Comparison of ENCODE assay signal across 23 mouse cellular contexts in the genomic region with DNA sequence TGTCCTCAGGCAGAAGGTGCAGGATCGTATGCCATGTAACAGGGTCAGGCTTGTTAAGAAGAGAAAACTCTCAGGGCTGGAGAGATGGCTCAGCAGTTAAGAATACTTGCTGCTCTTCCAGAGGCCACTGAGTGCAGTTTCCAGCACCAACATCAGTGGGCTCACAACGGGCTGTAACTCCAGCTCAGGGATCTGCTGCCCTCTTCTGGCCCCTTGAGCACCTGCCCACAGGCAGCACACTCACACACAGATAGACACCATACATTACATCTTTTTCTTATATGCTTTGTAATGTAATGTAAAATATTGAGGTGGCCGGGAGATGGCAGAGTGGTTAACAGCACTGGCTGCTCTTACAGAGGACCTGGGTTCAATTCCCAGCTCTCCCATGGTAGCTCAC. TPM values are rescaled to one million over a fixed set of nuclear protein-coding genes. Genes with fewer than 3 reads are reported as not detected.
DNase-seq lines count a peak whose midpoint lies in the region; ATAC-seq and TF ChIP-seq lines count a peak whose summit lies in the region.
"Had no signal": no experiment of that assay in that cellular context is flagged by ENCODE, and none has a peak within 500 bp of the region (broad histone marks: within the 10 kb centered on the region; RNA-seq: fewer than 3 reads in every experiment).

No protein-coding gene starts in this region.

- H3K9me3 ChIP-seq in kidney, postnatal 0 days (replicated peaks; ENCODE audit: low read length), result no peaks in the 10 kb centered on the region
- H3K9me3 ChIP-seq in E14TG2a.4 (ENCODE audit: low read length), result no peaks in the 10 kb centered on the region
- no peaks in the 10 kb centered on the region for H3K9me3 ChIP-seq in MEL (replicated peaks; ENCODE audit: insufficient read depth, low read length)
- H3K9me3 ChIP-seq in stomach, postnatal 0 days (ENCODE audit: control insufficient read depth, low read length), result no peaks in the 10 kb centered on the region
- H3K9me3 ChIP-seq: heart, embryonic 15.5 days; hindbrain, embryonic 13.5 days had no signal

- no peaks in the 10 kb centered on the region for H3K36me3 ChIP-seq in kidney, postnatal 0 days (ENCODE audit: insufficient read depth, low read length)
- H3K36me3 ChIP-seq in E14TG2a.4 (ENCODE audit: insufficient read depth, low read length) (no peaks in the 10 kb centered on the region), MEL (ENCODE audit: control insufficient read depth in 1 of 2, insufficient read depth in 2 of 2, low read length in 2 of 2) (no peaks in the 10 kb centered on the region)
- H3K36me3 ChIP-seq in stomach, postnatal 0 days (ENCODE audit: control insufficient read depth, insufficient read depth, low read length), result no peaks in the 10 kb centered on the region
- H3K36me3 ChIP-seq: embryonic facial prominence, embryonic 10.5 days; heart, embryonic 15.5 days; hindbrain, embryonic 13.5 days had no signal

- no peaks in the 10 kb centered on the region for H3K27me3 ChIP-seq in kidney, postnatal 0 days (ENCODE audit: insufficient read depth, low read length)
- no peaks in the 10 kb centered on the region for H3K27me3 ChIP-seq in E14TG2a.4 (ENCODE audit: insufficient read depth, low read length)
- no peaks in the 10 kb centered on the region for H3K27me3 ChIP-seq in MEL (ENCODE audit: control insufficient read depth in 1 of 2, insufficient read depth in 2 of 2, low read length in 2 of 2)
- no peaks in the 10 kb centered on the region for H3K27me3 ChIP-seq in stomach, postnatal 0 days (ENCODE audit: control insufficient read depth, insufficient read depth, low read length)
- H3K27me3 ChIP-seq: CH12.LX; heart, embryonic 15.5 days; hindbrain, embryonic 13.5 days; Patski had no signal

- peak; percentile 15; the same call in 1 of the 2 replicates for TF ChIP-seq RAD21 in MEL (IDR thresholded peaks at IDR 0.05; ENCODE audit: low read depth, low read length)

- TF ChIP-seq POLR2A in MEL (IDR thresholded peaks at IDR 0.05; ENCODE audit: control insufficient read depth in 1 of 2, insufficient read depth in 1 of 2, low read depth in 1 of 2, low read length in 2 of 2, poor library complexity in 1 of 2), result no peak

- H3K79me2 ChIP-seq in MEL (ENCODE audit: control insufficient read depth, insufficient read depth, low read length, poor library complexity), result no peaks in the 10 kb centered on the region

- H3K4me1 ChIP-seq in kidney, postnatal 0 days (replicated peaks; ENCODE audit: insufficient read depth, low read length), result no peaks in the 10 kb centered on the region
- peaks cover 13% of the 10 kb centered on the region for H3K4me1 ChIP-seq in E14TG2a.4 (replicated peaks; ENCODE audit: low read depth, low read length)
- H3K4me1 ChIP-seq in MEL (ENCODE audit: control insufficient read depth in 1 of 2, insufficient read depth in 2 of 2, low read length in 2 of 2), result no peaks in the 10 kb centered on the region
- H3K4me1 ChIP-seq in stomach, postnatal 0 days (replicated peaks; ENCODE audit: control insufficient read depth, insufficient read depth), result no peaks in the 10 kb centered on the region
- H3K4me1 ChIP-seq: hindbrain, embryonic 13.5 days had no signal

- no peak overlapping the region for H3K27ac ChIP-seq in kidney, postnatal 0 days
- no peak overlapping the region for H3K27ac ChIP-seq in MEL (ENCODE audit: control insufficient read depth, low read depth, low read length)
- H3K27ac ChIP-seq in stomach, postnatal 0 days (replicated peaks), result no peak overlapping the region
- H3K27ac ChIP-seq: embryonic facial prominence, embryonic 10.5 days; heart, embryonic 15.5 days; hindbrain, embryonic 13.5 days; hindbrain, postnatal 0 days had no signal

- peak; percentile 22; the same call in 1 of the 2 replicates for TF ChIP-seq CTCF in kidney, postnatal 0 days (IDR thresholded peaks at IDR 0.05; ENCODE audit: low read depth)
- TF ChIP-seq CTCF in E14TG2a.4 (conservative IDR thresholded peaks at IDR 0.05; ENCODE audit: low read length) (peak; percentile 57), MEL (IDR thresholded peaks at IDR 0.05 in 2 of 3, conservative IDR thresholded peaks at IDR 0.05 in 1 of 3; ENCODE audit: control insufficient read depth in 1 of 3, insufficient read depth in 1 of 3, low read depth in 2 of 3, low read length in 3 of 3, poor library complexity in 1 of 3, severe bottlenecking in 1 of 3) (peak; percentile 29 to 52 (median 38); a peak in 4 of 6 replicates)
- peak; percentile 22; the same call in 1 of the 2 replicates for TF ChIP-seq CTCF in stomach, postnatal 0 days (IDR thresholded peaks at IDR 0.05; ENCODE audit: low read depth)

- WGBS in kidney, postnatal 0 days, result 95% methylated on average over 3 of the region's 3 CpGs
- WGBS in stomach, postnatal 0 days, result 90% methylated on average over 3 of the region's 3 CpGs

- H3K4me2 ChIP-seq in kidney, postnatal 0 days (ENCODE audit: low read length), result no peak overlapping the region
- H3K4me2 ChIP-seq in stomach, postnatal 0 days (replicated peaks; ENCODE audit: low read depth), result no peak overlapping the region
- H3K4me2 ChIP-seq: heart, embryonic 11.5 days; heart, embryonic 15.5 days; hindbrain, embryonic 13.5 days had no signal

- DNase-seq in kidney, postnatal 0 days (ENCODE audit: low spot score), result no peak
- no peak for DNase-seq in kidney, postnatal 14 days
- no peak for DNase-seq in MEL (ENCODE audit: low read depth, low spot score)
- DNase-seq in stomach, postnatal 0 days (ENCODE audit: low spot score), result no peak
- no peak for DNase-seq in B cell, adult 2 months
- no peak for DNase-seq in thymus, adult 18-20 months
- DNase-seq: adrenal gland, adult 8-10 months; adrenal gland, postnatal 36 days; cerebellum, adult 2 months; cerebellum, postnatal 10 days; gastrocnemius, postnatal 10 days; heart, adult 18-20 months; heart, postnatal 14 days had no signal

- H3K9ac ChIP-seq in kidney, postnatal 0 days (ENCODE audit: low read depth, low read length), result no peak overlapping the region
- H3K9ac ChIP-seq in MEL (ENCODE audit: control insufficient read depth, low read depth, low read length, poor library complexity, severe bottlenecking), result no peak overlapping the region
- no peak overlapping the region for H3K9ac ChIP-seq in stomach, postnatal 0 days (ENCODE audit: low read length)
- H3K9ac ChIP-seq: heart, embryonic 15.5 days; hindbrain, embryonic 13.5 days had no signal

- TF ChIP-seq EP300 in MEL (IDR thresholded peaks at IDR 0.05; ENCODE audit: low read depth in 1 of 2, low read length in 2 of 2), result no peak
- no peak for TF ChIP-seq EP300 in stomach, postnatal 0 days (optimal IDR thresholded peaks at IDR 0.05)

- no peak overlapping the region for H3K4me3 ChIP-seq in kidney, postnatal 0 days (replicated peaks; ENCODE audit: low read depth, low read length)
- H3K4me3 ChIP-seq in E14TG2a.4 (replicated peaks; ENCODE audit: low read length), result no peak overlapping the region
- H3K4me3 ChIP-seq in MEL (ENCODE audit: control insufficient read depth in 1 of 2, insufficient read depth in 1 of 2, low read depth in 2 of 2, low read length in 2 of 2), result no peak overlapping the region
- H3K4me3 ChIP-seq in stomach, postnatal 0 days (ENCODE audit: low read depth, low read length), result no peak overlapping the region
- H3K4me3 ChIP-seq: embryonic facial prominence, embryonic 10.5 days; erythroblast, embryonic 14.5 days; heart, embryonic 15.5 days; hindbrain, embryonic 13.5 days had no signal

- no peak for ATAC-seq in kidney, postnatal 0 days (replicated peaks; ENCODE audit: low FRiP score, low read depth)
- ATAC-seq in stomach, postnatal 0 days (ENCODE audit: low FRiP score, low TSS enrichment), result no peak
- ATAC-seq: forebrain, embryonic 16.5 days; hindbrain, postnatal 0 days; Patski had no signal

TF ChIP-seq in MEL, 35 proteins besides CTCF, POLR2A, EP300 and RAD21:
- TF ChIP-seq RCOR1 (IDR thresholded peaks at IDR 0.05; ENCODE audit: low read depth, low read length) (no peak), SMC3 (IDR thresholded peaks at IDR 0.05; ENCODE audit: low read depth, low read length) (0 out of 2 replicates have a peak, but pooled peaks have one; percentile 12), CHD2 (IDR thresholded peaks at IDR 0.05; ENCODE audit: low read length) (no peak)

RNA-seq across cellular contexts. Expression of gene Pabpc1l, which starts 7.7 kb away (rescaled TPM):
- 2.7 and 4.0 TPM in 2 replicates for polyA plus RNA-seq in kidney, postnatal 0 days (2015; fragmentation: Nextera tagmentation; extraction: Ambion mirVana)
- total RNA-seq in MEL (2012; rRNA removed), result 0.27 and 0.29 TPM in 2 replicates
- polyA plus RNA-seq in MEL (2012; ENCODE audit: insufficient read depth in 1 of 2, insufficient read length in 2 of 2, low read depth in 1 of 2, low replicate concordance in 2 of 2, missing spikeins in 1 of 2), result under 1 TPM in 1 of 2 experiments, not detected in 1; 0.40 TPM
- 0.67 and 0.85 TPM in 2 replicates for polyA plus RNA-seq in stomach, postnatal 0 days (2015; fragmentation: Nextera tagmentation; extraction: Ambion mirVana)

RNA-seq across cellular contexts. Expression of gene Stk4, which starts 37.1 kb away (rescaled TPM):
- polyA plus RNA-seq in kidney, postnatal 0 days (2015; fragmentation: Nextera tagmentation; extraction: Ambion mirVana), result 15.2 and 17.1 TPM in 2 replicates
- total RNA-seq in MEL (2012; rRNA removed), result 41.8 and 46.8 TPM in 2 replicates
- polyA plus RNA-seq in MEL (2012; ENCODE audit: insufficient read depth in 1 of 2, insufficient read length in 2 of 2, low read depth in 1 of 2, low replicate concordance in 2 of 2, missing spikeins in 1 of 2), result 10 to 100 TPM in 1 of 2 experiments, not detected in 1; 56.1 TPM
- polyA plus RNA-seq in stomach, postnatal 0 days (2015; fragmentation: Nextera tagmentation; extraction: Ambion mirVana), result 11.9 and 13.6 TPM in 2 replicates

RNA-seq across cellular contexts. Expression of gene Tomm34, which starts 38.0 kb away (rescaled TPM):
- 42.3 and 49.8 TPM in 2 replicates for polyA plus RNA-seq in kidney, postnatal 0 days (2015; fragmentation: Nextera tagmentation; extraction: Ambion mirVana)
- total RNA-seq in MEL (2012; rRNA removed), result 31.7 and 38.9 TPM in 2 replicates
- 10 to 100 TPM in 1 of 2 experiments, not detected in 1; 48.7 TPM for polyA plus RNA-seq in MEL (2012; ENCODE audit: insufficient read depth in 1 of 2, insufficient read length in 2 of 2, low read depth in 1 of 2, low replicate concordance in 2 of 2, missing spikeins in 1 of 2)
- polyA plus RNA-seq in stomach, postnatal 0 days (2015; fragmentation: Nextera tagmentation; extraction: Ambion mirVana), result 20.5 and 22.4 TPM in 2 replicates

RNA-seq across cellular contexts. Expression of gene Ywhab, which starts 38.2 kb away (rescaled TPM):
- polyA plus RNA-seq in kidney, postnatal 0 days (2015; fragmentation: Nextera tagmentation; extraction: Ambion mirVana), result 261 and 288 TPM in 2 replicates
- 71.4 and 76.3 TPM in 2 replicates for total RNA-seq in MEL (2012; rRNA removed)
- polyA plus RNA-seq in MEL (2012; ENCODE audit: insufficient read depth in 1 of 2, insufficient read length in 2 of 2, low read depth in 1 of 2, low replicate concordance in 2 of 2, missing spikeins in 1 of 2), result 100 to 1,000 TPM; 179 to 717 TPM
- polyA plus RNA-seq in stomach, postnatal 0 days (2015; fragmentation: Nextera tagmentation; extraction: Ambion mirVana), result 186 and 189 TPM in 2 replicates
